Comparison of ENCODE assay signal across 8 mouse cellular contexts in the genomic region with DNA sequence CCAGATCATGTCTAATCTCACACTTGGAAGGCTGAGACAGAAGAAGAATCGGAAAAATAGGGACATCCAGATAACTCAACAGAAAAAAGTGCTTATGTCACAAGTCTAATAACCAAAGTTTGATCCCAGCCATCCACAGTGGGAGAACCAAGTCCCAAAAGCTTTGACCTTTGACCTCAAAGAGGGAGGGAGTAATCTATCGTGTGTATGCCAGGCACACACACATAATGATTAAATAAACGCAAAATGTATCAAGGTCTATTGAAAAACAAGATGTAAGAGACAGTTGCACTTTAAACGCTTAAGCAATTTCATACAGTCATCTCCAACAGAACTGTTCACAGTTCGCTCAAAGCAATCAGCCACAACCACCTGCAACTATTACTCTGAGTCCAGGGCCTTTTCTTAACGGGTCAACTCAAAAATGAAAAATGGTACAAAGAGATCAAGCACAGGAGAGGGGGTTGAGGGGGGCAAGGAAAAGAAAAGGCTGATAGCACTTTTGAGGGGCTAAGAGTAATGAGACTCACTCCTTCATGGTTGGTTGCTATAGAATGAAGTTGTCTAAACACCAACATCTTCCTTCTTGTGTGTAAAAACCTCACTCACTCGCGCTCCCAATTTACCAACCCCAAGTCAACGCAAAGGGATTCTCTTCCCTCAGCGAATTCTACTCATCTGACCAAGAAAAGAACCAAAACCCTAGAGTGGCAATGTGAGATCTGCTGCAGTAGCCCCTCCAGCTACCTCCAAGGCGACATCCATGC. TPM values are rescaled to one million over a fixed set of nuclear protein-coding genes. Genes with fewer than 3 reads are reported as not detected.
DNase-seq lines count a peak whose midpoint lies in the region; ATAC-seq and TF ChIP-seq lines count a peak whose summit lies in the region.

No protein-coding gene starts in this region.

- H3K27ac ChIP-seq in heart, embryonic 14.5 days (replicated peaks in 1 of 2; ENCODE audit: control insufficient read depth in 1 of 2, insufficient read depth in 1 of 2, low read depth in 2 of 2, low read length in 2 of 2): peak overlapping the region in 1 of 2 experiments; percentile 97; a peak in 1 of 4 replicates
- no peak overlapping the region for H3K27ac ChIP-seq in CH12.LX (ENCODE audit: insufficient read depth, low read depth)
- peak overlapping the region; percentile 97; the same call in 1 of the 2 replicates for H3K27ac ChIP-seq in embryonic facial prominence, embryonic 13.5 days
- H3K27ac ChIP-seq in limb, embryonic 14.5 days (replicated peaks; ENCODE audit: low read depth, low read length): peak overlapping the region; percentile 95; the same call in 1 of the 2 replicates
- no peak overlapping the region for H3K27ac ChIP-seq in stomach, postnatal 0 days (replicated peaks)

- no peaks in the 10 kb centered on the region for H3K36me3 ChIP-seq in heart, embryonic 14.5 days (ENCODE audit: control insufficient read depth, insufficient read depth, low read length)
- H3K36me3 ChIP-seq in CH12.LX (replicated peaks in 1 of 2; ENCODE audit: control insufficient read depth in 1 of 2, insufficient read depth in 1 of 2, low read length in 1 of 2): no peaks in the 10 kb centered on the region
- no peaks in the 10 kb centered on the region for H3K36me3 ChIP-seq in embryonic facial prominence, embryonic 13.5 days
- H3K36me3 ChIP-seq in limb, embryonic 14.5 days (ENCODE audit: control insufficient read depth, insufficient read depth, low read length): no peaks in the 10 kb centered on the region
- H3K36me3 ChIP-seq in stomach, postnatal 0 days (ENCODE audit: control insufficient read depth, insufficient read depth, low read length): no peaks in the 10 kb centered on the region

- peak overlapping the region; percentile 76 for H3K4me2 ChIP-seq in heart, embryonic 14.5 days (ENCODE audit: low read length)
- peak overlapping the region; percentile 77 for H3K4me2 ChIP-seq in CH12.LX (ENCODE audit: insufficient read depth, low read depth, poor library complexity, severe bottlenecking)
- H3K4me2 ChIP-seq in embryonic facial prominence, embryonic 13.5 days: peak overlapping the region; percentile 68
- H3K4me2 ChIP-seq in limb, embryonic 14.5 days (replicated peaks; ENCODE audit: low read depth, low read length, severe bottlenecking): peak overlapping the region; percentile 72
- peak overlapping the region; percentile 77 for H3K4me2 ChIP-seq in stomach, postnatal 0 days (replicated peaks; ENCODE audit: low read depth)

- in situ Hi-C loops in CH12.LX (cut with MboI; ENCODE audit: low pct_ligation_motif_present, low pct_unique_long_range_greater_than_20kb, low sequenced_read_pairs): no loop called here

- no peak for TF ChIP-seq POLR2A in CH12.LX (IDR thresholded peaks at IDR 0.05; ENCODE audit: low read depth, low read length)
- TF ChIP-seq POLR2A in limb, embryonic 14.5 days (IDR thresholded peaks at IDR 0.05; ENCODE audit: borderline replicate concordance, extremely low read depth, insufficient read depth, insufficient read length): no peak

- no peak for TF ChIP-seq EP300 in CH12.LX (IDR thresholded peaks at IDR 0.05; ENCODE audit: low read length)
- TF ChIP-seq EP300 in stomach, postnatal 0 days (optimal IDR thresholded peaks at IDR 0.05): no peak

- no peaks in the 10 kb centered on the region for H3K27me3 ChIP-seq in heart, embryonic 14.5 days (ENCODE audit: control insufficient read depth, insufficient read depth, low read length)
- peaks cover 3% of the 10 kb centered on the region for H3K27me3 ChIP-seq in CH12.LX (replicated peaks)
- no peaks in the 10 kb centered on the region for H3K27me3 ChIP-seq in embryonic facial prominence, embryonic 13.5 days
- no peaks in the 10 kb centered on the region for H3K27me3 ChIP-seq in limb, embryonic 14.5 days (ENCODE audit: control insufficient read depth, insufficient read depth, low read length)
- H3K27me3 ChIP-seq in stomach, postnatal 0 days (ENCODE audit: control insufficient read depth, insufficient read depth, low read length): no peaks in the 10 kb centered on the region

- H3K9ac ChIP-seq in heart, embryonic 14.5 days (ENCODE audit: low read length): peak overlapping the region; percentile 92
- peak overlapping the region; percentile 75 for H3K9ac ChIP-seq in CH12.LX (ENCODE audit: insufficient read depth, low read depth)
- peak overlapping the region; percentile 89 for H3K9ac ChIP-seq in embryonic facial prominence, embryonic 13.5 days
- peak overlapping the region; percentile 91 for H3K9ac ChIP-seq in limb, embryonic 14.5 days (ENCODE audit: low read depth, low read length, severe bottlenecking)
- peak overlapping the region; percentile 87 for H3K9ac ChIP-seq in stomach, postnatal 0 days (ENCODE audit: low read length)

- no peaks in the 10 kb centered on the region; the same call in 1 of the 2 replicates for H3K79me2 ChIP-seq in CH12.LX (replicated peaks; ENCODE audit: control insufficient read depth, extremely low read depth, insufficient read depth, poor library complexity, severe bottlenecking)

- dilution Hi-C loops in CH12.LX (cut with MboI; ENCODE audit: extremely low pct_ligation_motif_present, extremely low pct_unique_long_range_greater_than_20kb, low sequenced_read_pairs): no loop called here

- 32% methylated on average over 11 of the region's 11 CpGs for WGBS in heart, embryonic 14.5 days
- WGBS in embryonic facial prominence, embryonic 13.5 days: 24% methylated on average over 11 of the region's 11 CpGs
- WGBS in limb, embryonic 14.5 days: 30% methylated on average over 11 of the region's 11 CpGs
- 19% methylated on average over 11 of the region's 11 CpGs for WGBS in stomach, postnatal 0 days

- H3K4me3 ChIP-seq in heart, embryonic 14.5 days (ENCODE audit: control insufficient read depth in 1 of 2, insufficient read depth in 1 of 2, low read depth in 1 of 2, low read length in 2 of 2): peak overlapping the region; percentile 92 to 97
- H3K4me3 ChIP-seq in CH12.LX (replicated peaks in 1 of 3; ENCODE audit: low read depth in 2 of 3, low read length in 2 of 3, poor library complexity in 1 of 3): peak overlapping the region; percentile 56 to 100 (median 79)
- peak overlapping the region; percentile 82 for H3K4me3 ChIP-seq in embryonic facial prominence, embryonic 13.5 days
- peak overlapping the region; percentile 84 for H3K4me3 ChIP-seq in limb, embryonic 14.5 days (replicated peaks; ENCODE audit: low read length)
- H3K4me3 ChIP-seq in stomach, postnatal 0 days (ENCODE audit: low read depth, low read length): peak overlapping the region; percentile 97

- ATAC-seq in heart, embryonic 14.5 days (ENCODE audit: insufficient number of reproducible peaks, insufficient read depth, low FRiP score, low read depth): no peak
- no peak for ATAC-seq in embryonic facial prominence, embryonic 13.5 days (ENCODE audit: insufficient number of reproducible peaks, insufficient read depth, low FRiP score, low TSS enrichment, low read depth)
- no peak for ATAC-seq in limb, embryonic 14.5 days (ENCODE audit: low FRiP score, low read depth)
- no peak for ATAC-seq in stomach, postnatal 0 days (ENCODE audit: low FRiP score, low TSS enrichment)

- no peak for TF ChIP-seq RAD21 in CH12.LX (IDR thresholded peaks at IDR 0.05; ENCODE audit: low read depth, low read length)

- no peaks in the 10 kb centered on the region for H3K9me3 ChIP-seq in heart, embryonic 14.5 days (ENCODE audit: control insufficient read depth, low read length)
- H3K9me3 ChIP-seq in CH12.LX (replicated peaks; ENCODE audit: low read length): no peaks in the 10 kb centered on the region
- H3K9me3 ChIP-seq in embryonic facial prominence, embryonic 13.5 days: no peaks in the 10 kb centered on the region
- H3K9me3 ChIP-seq in limb, embryonic 14.5 days (ENCODE audit: control insufficient read depth, low read length): no peaks in the 10 kb centered on the region
- no peaks in the 10 kb centered on the region for H3K9me3 ChIP-seq in stomach, postnatal 0 days (ENCODE audit: control insufficient read depth, low read length)

- no peak for TF ChIP-seq CTCF in CH12.LX (conservative IDR thresholded peaks at IDR 0.05 in 1 of 2, IDR thresholded peaks at IDR 0.05 in 1 of 2; ENCODE audit: low read depth in 2 of 2, low read length in 2 of 2)
- TF ChIP-seq CTCF in stomach, postnatal 0 days (IDR thresholded peaks at IDR 0.05; ENCODE audit: low read depth): no peak

- H3K4me1 ChIP-seq in heart, embryonic 14.5 days (ENCODE audit: control insufficient read depth in 2 of 2, insufficient read depth in 2 of 2, low read length in 2 of 2): peaks cover 3 to 16% of the 10 kb centered on the region in 2 experiments; a peak in 2 of 4 replicates
- peaks cover 0 to 9% of the 10 kb centered on the region in 2 experiments; a peak in 3 of 4 replicates for H3K4me1 ChIP-seq in CH12.LX (ENCODE audit: control insufficient read depth in 1 of 2, insufficient read depth in 2 of 2)
- H3K4me1 ChIP-seq in embryonic facial prominence, embryonic 13.5 days: peaks cover 19% of the 10 kb centered on the region
- peaks cover 14% of the 10 kb centered on the region for H3K4me1 ChIP-seq in limb, embryonic 14.5 days (ENCODE audit: control insufficient read depth, insufficient read depth, low read length)
- H3K4me1 ChIP-seq in stomach, postnatal 0 days (replicated peaks; ENCODE audit: control insufficient read depth, insufficient read depth): no peaks in the 10 kb centered on the region

- DNase-seq in heart, postnatal 4 days: no peak
- no peak for DNase-seq in CH12.LX (ENCODE audit: extremely low read depth)
- DNase-seq in limb, embryonic 14.5 days (ENCODE audit: low spot score): no peak
- DNase-seq in stomach, postnatal 0 days (ENCODE audit: low spot score): no peak
- no peak for DNase-seq in adrenal gland, postnatal 14 days
- no peak for DNase-seq in left cerebral cortex, adult 18-20 months (ENCODE audit: low spot score in 2 of 2)

RNA-seq across cellular contexts. Expression of a gene that starts 1.0 kb away (rescaled TPM):
- 20.0 and 21.7 TPM in 2 replicates for polyA plus RNA-seq in heart, embryonic 14.5 days (2014; fragmentation: Nextera tagmentation; extraction: Ambion mirVana)
- total RNA-seq in heart, postnatal 4 days (2021): 10 to 100 TPM; 42.2 to 44.4 TPM
- total RNA-seq in CH12.LX (2012; rRNA removed) (2.5 TPM in 2 replicates), CH12.LX (2014; rRNA removed) (1.4 and 1.5 TPM in 2 replicates)
- polyA plus RNA-seq in CH12.LX (2012; ENCODE audit: insufficient read length, low read depth): 3.3 and 3.8 TPM in 2 replicates
- 27.6 and 27.8 TPM in 2 replicates for polyA plus RNA-seq in embryonic facial prominence, embryonic 13.5 days (2015; fragmentation: Nextera tagmentation; extraction: Ambion mirVana)
- polyA plus RNA-seq in limb, embryonic 14.5 days (2012; rRNA removed): 18.2 and 19.1 TPM in 2 replicates
- polyA plus RNA-seq in limb, embryonic 14.5 days (2014; fragmentation: Nextera tagmentation; extraction: Ambion mirVana): 29.3 and 30.9 TPM in 2 replicates
- 5.8 and 6.5 TPM in 2 replicates for polyA plus RNA-seq in stomach, postnatal 0 days (2015; fragmentation: Nextera tagmentation; extraction: Ambion mirVana)
- 24.1 and 24.7 TPM in 2 replicates for total RNA-seq in adrenal gland, postnatal 14 days (2021)
- 10 to 100 TPM; 43.5 to 45.8 TPM for total RNA-seq in left cerebral cortex, adult 18-20 months (2021)

RNA-seq across cellular contexts. Expression of a gene that starts 55.6 kb away (rescaled TPM):
- polyA plus RNA-seq in heart, embryonic 14.5 days (2014; fragmentation: Nextera tagmentation; extraction: Ambion mirVana): 13.0 and 13.7 TPM in 2 replicates
- 10 to 100 TPM; 14.8 to 15.4 TPM for total RNA-seq in heart, postnatal 4 days (2021)
- 8.4 and 10.2 TPM in 2 replicates for total RNA-seq in CH12.LX (2012; rRNA removed)
- 12.2 and 14.2 TPM in 2 replicates for total RNA-seq in CH12.LX (2014; rRNA removed)
- 8.8 and 9.3 TPM in 2 replicates for polyA plus RNA-seq in CH12.LX (2012; ENCODE audit: insufficient read length, low read depth)
- polyA plus RNA-seq in embryonic facial prominence, embryonic 13.5 days (2015; fragmentation: Nextera tagmentation; extraction: Ambion mirVana): 27.9 and 32.7 TPM in 2 replicates
- 52.7 and 64.5 TPM in 2 replicates for polyA plus RNA-seq in limb, embryonic 14.5 days (2012; rRNA removed)
- polyA plus RNA-seq in limb, embryonic 14.5 days (2014; fragmentation: Nextera tagmentation; extraction: Ambion mirVana): 22.3 and 22.5 TPM in 2 replicates
- 6.8 TPM in 2 replicates for polyA plus RNA-seq in stomach, postnatal 0 days (2015; fragmentation: Nextera tagmentation; extraction: Ambion mirVana)
- 14.2 and 15.3 TPM in 2 replicates for total RNA-seq in adrenal gland, postnatal 14 days (2021)
- 10 to 100 TPM; 37.5 to 39.6 TPM for total RNA-seq in left cerebral cortex, adult 18-20 months (2021)

Comparison
In these comparisons a context has a peak if more than half of its experiments do, and no peak if none do; other contexts are left out.
1. H3K27ac ChIP-seq: peak in embryonic facial prominence, embryonic 13.5 days (single experiment) and limb, embryonic 14.5 days (single experiment); none in CH12.LX (single experiment) and stomach, postnatal 0 days (single experiment).
2. Peak in every context shown above with its lines, with median percentiles within 50 percentile points of each other: H3K4me2 ChIP-seq, H3K4me3 ChIP-seq and H3K9ac ChIP-seq.